Mouse (Mus musculus): ENCODE data around the gene Zfp334. TPM values are rescaled to one million over a fixed set of nuclear protein-coding genes. Genes with fewer than 3 reads are reported as not detected.
A peak's percentile ranks its signal among the peaks of the same experiment; 100 is the strongest.

Gene Zfp334
- polyA plus RNA-seq, 1 experiment from 2014 or later = 24.1 TPM

GRCm38 (mm10) chr2:165413884-165414283, 25.8 kb upstream of the Zfp334 start:
- peaks cover 29% of the 10 kb centered on the region for H3K4me1 ChIP-seq (ENCODE audit: control insufficient read depth, insufficient read depth, low read length)
- no peaks in the 10 kb centered on the region for H3K9me3 ChIP-seq (ENCODE audit: control insufficient read depth, low read length)
- no peaks in the 10 kb centered on the region for H3K36me3 ChIP-seq (ENCODE audit: control insufficient read depth, insufficient read depth, low read length)
- no peaks in the 10 kb centered on the region for H3K27me3 ChIP-seq (ENCODE audit: control insufficient read depth, insufficient read depth, low read length)
- H3K4me3 ChIP-seq (ENCODE audit: low read depth, low read length) = no peak overlapping the region
- peak overlapping the region; percentile 52; the same call in 1 of the 2 replicates for H3K27ac ChIP-seq (ENCODE audit: low read depth, low read length)
- peak; percentile 69 for DNase-seq (ENCODE audit: low spot score, missing footprints)
- H3K4me2 ChIP-seq = no peak overlapping the region
- H3K9ac ChIP-seq (ENCODE audit: low read length) = no peak overlapping the region
- 39% methylated on average over 3 of the region's 3 CpGs for WGBS
- ATAC-seq (ENCODE audit: low FRiP score) = no peak

GRCm38 (mm10) chr2:165407700-165408301, 19.7 kb upstream of the Zfp334 start:
- no peaks in the 10 kb centered on the region for H3K4me1 ChIP-seq (ENCODE audit: control insufficient read depth, insufficient read depth, low read length)
- no peaks in the 10 kb centered on the region for H3K9me3 ChIP-seq (ENCODE audit: control insufficient read depth, low read length)
- no peak overlapping the region for H3K4me3 ChIP-seq (ENCODE audit: low read depth, low read length)
- no peaks in the 10 kb centered on the region for H3K27me3 ChIP-seq (ENCODE audit: control insufficient read depth, insufficient read depth, low read length)
- 44% methylated on average over 10 of the region's 10 CpGs for WGBS
- H3K36me3 ChIP-seq (ENCODE audit: control insufficient read depth, insufficient read depth, low read length) = no peaks in the 10 kb centered on the region
- no peak overlapping the region for H3K9ac ChIP-seq (ENCODE audit: low read length)
- no peak overlapping the region for H3K27ac ChIP-seq (ENCODE audit: low read depth, low read length)
- DNase-seq (ENCODE audit: low spot score, missing footprints) (peak; percentile 97), ATAC-seq (ENCODE audit: low FRiP score) (no peak)
- no peak overlapping the region for H3K4me2 ChIP-seq

- 64% methylated on average over 6 of the region's 6 CpGs for WGBS
- Histone ChIP-seq H3K27ac (ENCODE audit: low read depth, low read length) (no peak overlapping the region), H3K4me1 (ENCODE audit: control insufficient read depth, insufficient read depth, low read length) (no peaks in the 10 kb centered on the region), H3K9me3 (ENCODE audit: control insufficient read depth, low read length) (no peaks in the 10 kb centered on the region), H3K4me2 (no peak overlapping the region), H3K9ac (ENCODE audit: low read length) (no peak overlapping the region), H3K36me3 (ENCODE audit: control insufficient read depth, insufficient read depth, low read length) (no peaks in the 10 kb centered on the region), H3K4me3 (ENCODE audit: low read depth, low read length) (no peak overlapping the region), H3K27me3 (ENCODE audit: control insufficient read depth, insufficient read depth, low read length) (no peaks in the 10 kb centered on the region)
- DNase-seq (ENCODE audit: low spot score, missing footprints) (no peak), ATAC-seq (ENCODE audit: low FRiP score) (no peak)
These were observed 17.3 kb upstream of the Zfp334 start for GRCm38 (mm10) chr2:165405351-165405750.

GRCm38 (mm10) chr2:165404951-165405350, 16.9 kb upstream of the Zfp334 start:
- WGBS = 82% methylated on average over 9 of the region's 9 CpGs
- H3K27ac ChIP-seq (ENCODE audit: low read depth, low read length) = no peak overlapping the region
- no peak overlapping the region for H3K4me3 ChIP-seq (ENCODE audit: low read depth, low read length)
- no peaks in the 10 kb centered on the region for H3K9me3 ChIP-seq (ENCODE audit: control insufficient read depth, low read length)
- no peaks in the 10 kb centered on the region for H3K4me1 ChIP-seq (ENCODE audit: control insufficient read depth, insufficient read depth, low read length)
- H3K36me3 ChIP-seq (ENCODE audit: control insufficient read depth, insufficient read depth, low read length) = no peaks in the 10 kb centered on the region
- ATAC-seq (ENCODE audit: low FRiP score) (no peak), DNase-seq (ENCODE audit: low spot score, missing footprints) (no peak)
- H3K27me3 ChIP-seq (ENCODE audit: control insufficient read depth, insufficient read depth, low read length) = no peaks in the 10 kb centered on the region
- no peak overlapping the region for H3K4me2 ChIP-seq
- no peak overlapping the region for H3K9ac ChIP-seq (ENCODE audit: low read length)

- Histone ChIP-seq H3K27ac (ENCODE audit: low read depth, low read length) (no peak overlapping the region), H3K4me2 (no peak overlapping the region), H3K9ac (ENCODE audit: low read length) (no peak overlapping the region), H3K27me3 (ENCODE audit: control insufficient read depth, insufficient read depth, low read length) (no peaks in the 10 kb centered on the region), H3K36me3 (ENCODE audit: control insufficient read depth, insufficient read depth, low read length) (no peaks in the 10 kb centered on the region), H3K4me3 (ENCODE audit: low read depth, low read length) (no peak overlapping the region), H3K9me3 (ENCODE audit: control insufficient read depth, low read length) (no peaks in the 10 kb centered on the region), H3K4me1 (ENCODE audit: control insufficient read depth, insufficient read depth, low read length) (0 out of 2 replicates have a peak, but pooled peaks cover 8% of the 10 kb centered on the region)
- 0 out of 2 replicates have a peak, but pooled peaks have one; percentile 56 for ATAC-seq (ENCODE audit: low FRiP score)
- 47% methylated on average over 15 of the region's 15 CpGs for WGBS
- DNase-seq (ENCODE audit: low spot score, missing footprints) = no peak
These were observed 10.2 kb upstream of the Zfp334 start for GRCm38 (mm10) chr2:165398164-165398785.

GRCm38 (mm10) chr2:165397502-165398163, 9.6 kb upstream of the Zfp334 start:
- Histone ChIP-seq H3K36me3 (ENCODE audit: control insufficient read depth, insufficient read depth, low read length) (no peaks in the 10 kb centered on the region), H3K27me3 (ENCODE audit: control insufficient read depth, insufficient read depth, low read length) (no peaks in the 10 kb centered on the region), H3K27ac (ENCODE audit: low read depth, low read length) (no peak overlapping the region), H3K4me2 (no peak overlapping the region), H3K4me3 (ENCODE audit: low read depth, low read length) (no peak overlapping the region), H3K4me1 (ENCODE audit: control insufficient read depth, insufficient read depth, low read length) (0 out of 2 replicates have a peak, but pooled peaks cover 8% of the 10 kb centered on the region), H3K9ac (ENCODE audit: low read length) (no peak overlapping the region), H3K9me3 (ENCODE audit: control insufficient read depth, low read length) (no peaks in the 10 kb centered on the region)
- DNase-seq (ENCODE audit: low spot score, missing footprints) = peak; percentile 86
- 67% methylated on average over 23 of the region's 23 CpGs for WGBS
- ATAC-seq (ENCODE audit: low FRiP score) = no peak

GRCm38 (mm10) chr2:165396831-165397501, 8.9 kb upstream of the Zfp334 start:
- Histone ChIP-seq H3K27ac (ENCODE audit: low read depth, low read length) (no peak overlapping the region), H3K4me1 (ENCODE audit: control insufficient read depth, insufficient read depth, low read length) (0 out of 2 replicates have a peak, but pooled peaks cover 8% of the 10 kb centered on the region), H3K9ac (ENCODE audit: low read length) (no peak overlapping the region), H3K4me3 (ENCODE audit: low read depth, low read length) (no peak overlapping the region), H3K4me2 (no peak overlapping the region), H3K9me3 (ENCODE audit: control insufficient read depth, low read length) (no peaks in the 10 kb centered on the region), H3K27me3 (ENCODE audit: control insufficient read depth, insufficient read depth, low read length) (no peaks in the 10 kb centered on the region), H3K36me3 (ENCODE audit: control insufficient read depth, insufficient read depth, low read length) (no peaks in the 10 kb centered on the region)
- DNase-seq (ENCODE audit: low spot score, missing footprints) (peak; percentile 62), ATAC-seq (ENCODE audit: low FRiP score) (peak; percentile 45)
- WGBS = 46% methylated on average over 20 of the region's 20 CpGs

GRCm38 (mm10) chr2:165392156-165392555, 4.1 kb upstream of the Zfp334 start:
- no peak overlapping the region for H3K9ac ChIP-seq (ENCODE audit: low read length)
- ATAC-seq (ENCODE audit: low FRiP score) (no peak), DNase-seq (ENCODE audit: low spot score, missing footprints) (no peak)
- H3K27me3 ChIP-seq (ENCODE audit: control insufficient read depth, insufficient read depth, low read length) = no peaks in the 10 kb centered on the region
- no peak overlapping the region for H3K4me2 ChIP-seq
- no peak overlapping the region for H3K4me3 ChIP-seq (ENCODE audit: low read depth, low read length)
- H3K4me1 ChIP-seq (ENCODE audit: control insufficient read depth, insufficient read depth, low read length) = 0 out of 2 replicates have a peak, but pooled peaks cover 8% of the 10 kb centered on the region
- WGBS = 91% methylated on average over 4 of the region's 4 CpGs
- H3K9me3 ChIP-seq (ENCODE audit: control insufficient read depth, low read length) = no peaks in the 10 kb centered on the region
- H3K27ac ChIP-seq (ENCODE audit: low read depth, low read length) = no peak overlapping the region
- no peaks in the 10 kb centered on the region for H3K36me3 ChIP-seq (ENCODE audit: control insufficient read depth, insufficient read depth, low read length)
